Mouse (Mus musculus) cerebellum, adult 18-20 months (tissue): ENCODE measurements around the gene Tspo2.

Experiments
- DNase-seq, 2 experiments: peaks; one replicate each; pipeline ENCODE4 v3.0.0; 2021

The Tspo2 gene

DNA sequence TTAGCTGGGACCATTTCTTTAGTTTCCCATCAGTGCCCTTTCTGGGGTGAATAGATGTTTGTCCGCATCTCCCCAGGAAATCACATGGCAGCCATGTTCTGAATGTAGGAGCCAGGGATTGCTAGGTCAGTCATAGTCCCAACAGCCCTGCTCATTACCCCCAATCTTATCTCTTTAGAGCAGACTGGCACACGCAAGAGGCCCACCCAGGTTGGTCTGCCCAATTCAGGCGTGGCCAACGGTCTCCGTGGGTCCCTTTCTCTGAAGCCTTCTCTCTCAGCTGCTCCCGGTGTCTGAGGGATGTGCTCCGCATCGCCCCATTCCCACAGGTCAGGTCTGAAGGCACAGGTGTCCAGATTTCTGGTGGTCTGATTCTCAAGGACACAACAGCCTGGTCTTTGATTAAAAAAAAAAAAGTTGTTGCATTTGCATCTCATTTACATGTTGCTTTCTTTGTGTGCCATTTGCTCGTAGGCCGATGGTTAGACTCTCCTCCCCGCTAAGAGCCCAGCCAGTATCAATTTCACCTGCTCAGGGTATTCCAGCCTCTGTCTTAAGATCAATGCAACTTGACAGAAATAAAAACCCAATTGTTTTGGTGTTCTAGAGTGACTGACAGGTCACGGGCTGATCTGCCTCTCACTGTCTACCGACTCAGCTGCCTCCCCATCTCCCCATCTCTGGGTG is 513 bp downstream of the Tspo2 start:
- DNase-seq: no peak

DNA sequence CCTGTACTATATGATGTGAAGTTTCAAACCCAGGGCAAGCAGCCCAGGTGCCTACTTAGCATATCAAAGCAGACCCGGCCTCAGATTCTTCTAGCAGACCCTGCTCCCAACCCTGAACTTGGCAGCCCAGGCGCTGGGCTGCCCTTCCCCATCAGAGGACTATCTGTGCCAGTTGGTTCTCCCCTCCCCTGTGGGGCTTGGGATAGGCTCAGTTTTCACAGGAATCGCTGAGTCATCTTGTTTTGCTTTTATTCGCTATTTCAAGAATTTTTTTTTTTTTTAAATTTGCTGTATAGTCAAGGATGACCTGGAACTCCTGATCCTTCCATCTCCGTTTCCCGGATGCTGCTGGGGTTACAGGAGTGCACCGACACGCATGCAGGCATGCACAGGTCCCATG is 3.6 kb downstream of the Tspo2 start:
- DNase-seq: no peak

DNA sequence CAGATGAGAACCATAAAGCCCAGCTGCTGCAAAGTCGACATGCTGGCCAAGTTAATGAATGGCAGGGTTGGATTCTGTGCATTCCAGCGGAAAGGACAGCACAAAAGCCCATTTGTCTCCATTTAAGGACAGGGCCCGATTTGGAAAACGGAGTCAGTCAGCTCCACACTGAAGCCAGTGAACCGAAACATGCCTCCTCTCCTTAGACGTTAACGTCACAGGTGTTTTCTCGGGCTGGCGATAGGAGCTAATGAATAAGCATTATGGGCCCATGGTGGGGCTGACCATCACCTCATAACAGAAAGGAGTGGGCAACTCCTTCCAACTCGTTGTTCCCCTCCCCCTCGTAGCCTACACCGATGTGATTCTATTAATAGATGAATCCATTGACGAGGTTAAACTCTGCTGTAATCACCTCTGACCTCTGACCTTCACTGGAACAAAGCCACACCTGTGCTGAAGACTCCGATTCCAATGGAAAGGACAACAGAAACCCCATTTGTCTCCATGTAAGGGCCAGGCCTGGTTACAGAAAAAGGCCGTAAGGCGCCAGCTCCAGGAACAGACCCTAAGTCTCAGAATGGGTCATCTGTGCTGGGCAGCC is 7.7 kb downstream of the Tspo2 start:
- no peak for DNase-seq

DNA sequence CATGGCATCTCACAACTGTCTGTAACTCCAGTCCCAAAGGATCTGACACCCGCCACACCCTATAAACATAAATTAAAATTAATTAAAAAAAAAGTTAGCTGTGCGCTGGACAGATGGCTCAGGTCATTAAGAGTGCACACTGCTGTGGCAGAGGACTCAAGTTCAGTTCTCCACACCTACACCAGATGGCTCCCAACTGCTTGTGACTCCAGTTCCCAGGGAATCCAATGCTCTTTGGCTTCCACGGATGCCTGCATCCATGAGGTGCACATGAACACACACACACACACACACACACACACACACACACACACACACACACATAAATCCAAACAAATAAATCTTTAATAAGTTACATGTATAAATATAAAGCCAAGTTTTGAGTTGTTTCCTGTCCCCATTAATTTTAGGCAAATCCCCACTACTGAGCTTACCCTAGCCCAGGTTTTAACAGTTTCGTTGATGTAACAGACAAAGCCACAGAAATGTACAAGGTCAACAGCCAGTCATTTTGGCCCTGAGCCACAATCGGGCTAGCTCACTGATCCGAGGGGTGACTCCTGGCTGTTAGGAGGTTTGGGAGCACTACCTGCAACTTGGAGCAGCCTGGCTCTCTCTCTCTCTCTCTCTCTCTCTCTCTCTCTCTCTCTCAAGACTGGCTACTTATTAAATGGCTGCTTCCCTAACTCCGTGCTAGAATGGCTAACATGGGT is 8.4 kb downstream of the Tspo2 start:
- no peak for DNase-seq

DNA sequence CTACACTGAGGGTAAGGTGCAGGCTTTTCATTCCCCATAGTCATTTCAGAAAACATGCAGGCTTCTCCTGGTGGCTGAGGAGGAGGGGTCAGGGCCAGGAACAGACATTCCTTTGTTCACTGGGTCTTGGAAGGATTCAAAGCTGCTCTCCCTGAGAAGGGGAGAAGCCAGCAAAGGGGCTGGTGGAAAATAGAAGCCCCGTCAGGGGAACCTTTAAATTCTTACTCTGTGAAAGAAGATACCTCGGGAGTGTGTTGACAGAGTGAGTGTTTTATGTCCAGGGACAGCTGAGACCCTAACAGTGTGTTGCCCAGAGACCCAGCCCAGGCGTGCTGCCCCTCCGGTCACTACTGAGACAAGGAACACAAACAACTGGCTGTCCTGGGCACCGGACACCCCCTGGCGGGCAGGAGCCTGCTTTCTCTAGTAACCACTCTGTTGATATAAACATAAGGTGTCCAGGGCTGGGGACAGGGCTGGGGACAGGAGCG is 13.9 kb downstream of the Tspo2 start:
- no peak for DNase-seq

DNA sequence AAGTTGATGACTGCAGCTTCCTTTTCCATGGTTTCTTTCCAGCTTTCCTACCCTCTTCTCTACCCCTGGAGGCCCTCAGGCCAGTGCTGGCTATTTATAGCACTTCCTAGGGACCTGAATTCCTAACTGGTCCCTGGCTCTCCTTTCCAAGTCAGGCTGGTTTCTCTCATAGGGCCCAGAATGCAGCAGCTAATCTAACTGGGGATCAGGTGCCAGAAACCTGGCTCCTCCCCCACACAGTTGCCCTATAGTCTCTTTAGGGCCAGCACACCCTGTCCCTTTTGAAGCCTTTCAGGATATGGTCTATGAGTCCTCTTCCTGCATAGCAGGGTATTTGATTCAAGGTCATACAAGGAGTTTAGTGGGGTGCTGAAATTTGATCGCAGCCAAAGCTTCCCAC is 14.8 kb downstream of the Tspo2 start:
- DNase-seq: no peak

DNA sequence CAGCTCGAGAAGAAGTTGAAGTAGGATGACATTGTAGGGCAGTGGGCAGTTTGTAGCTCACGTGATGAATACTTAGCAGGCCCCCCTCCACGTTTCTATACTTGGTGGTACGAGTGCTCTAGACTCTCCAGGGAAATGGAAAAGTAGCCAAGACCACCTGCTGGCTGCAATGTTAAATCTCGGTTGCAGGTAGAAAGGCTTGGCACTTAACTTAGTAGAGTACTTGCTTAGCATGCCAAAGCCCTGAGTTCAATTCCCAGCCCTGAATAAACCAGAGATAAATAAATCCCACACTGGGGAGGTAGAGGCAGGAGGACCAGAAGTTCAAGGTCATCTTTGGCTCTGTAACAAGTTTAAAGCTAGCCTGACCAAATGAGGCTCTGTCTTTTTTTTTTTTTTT is 16.8 kb downstream of the Tspo2 start:
- DNase-seq: no peak

DNA sequence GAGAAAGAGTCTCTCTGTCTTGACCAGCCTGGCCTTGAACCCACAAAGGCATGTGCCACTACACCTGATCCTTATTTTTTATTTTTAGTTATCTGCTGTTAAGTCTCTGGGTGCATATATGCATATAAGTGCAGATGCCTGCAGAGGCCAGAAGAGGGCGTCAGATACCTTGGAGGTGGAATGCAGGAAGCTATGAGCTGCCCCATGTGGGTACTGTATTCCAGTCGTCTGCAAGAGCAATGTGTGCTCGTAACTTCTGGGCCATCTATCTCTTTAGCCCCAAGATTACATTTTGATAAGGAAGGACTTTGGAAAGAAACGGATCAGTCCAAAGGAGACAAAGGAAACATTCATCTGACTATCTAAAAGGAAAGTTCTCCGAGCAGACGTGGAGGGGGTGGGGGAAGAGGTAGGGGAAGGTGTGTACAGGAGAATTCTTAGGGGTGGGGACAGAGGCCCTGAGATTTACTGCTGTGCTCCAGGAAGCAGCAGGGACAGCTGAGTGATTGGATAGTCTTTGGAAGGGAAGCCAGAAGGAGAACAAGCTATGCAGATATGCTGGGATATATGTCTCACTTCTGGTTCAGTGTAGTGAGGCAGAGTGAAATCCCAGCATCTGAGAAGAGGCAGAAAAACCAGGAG is 17.5 kb downstream of the Tspo2 start:
- DNase-seq: no peak

DNA sequence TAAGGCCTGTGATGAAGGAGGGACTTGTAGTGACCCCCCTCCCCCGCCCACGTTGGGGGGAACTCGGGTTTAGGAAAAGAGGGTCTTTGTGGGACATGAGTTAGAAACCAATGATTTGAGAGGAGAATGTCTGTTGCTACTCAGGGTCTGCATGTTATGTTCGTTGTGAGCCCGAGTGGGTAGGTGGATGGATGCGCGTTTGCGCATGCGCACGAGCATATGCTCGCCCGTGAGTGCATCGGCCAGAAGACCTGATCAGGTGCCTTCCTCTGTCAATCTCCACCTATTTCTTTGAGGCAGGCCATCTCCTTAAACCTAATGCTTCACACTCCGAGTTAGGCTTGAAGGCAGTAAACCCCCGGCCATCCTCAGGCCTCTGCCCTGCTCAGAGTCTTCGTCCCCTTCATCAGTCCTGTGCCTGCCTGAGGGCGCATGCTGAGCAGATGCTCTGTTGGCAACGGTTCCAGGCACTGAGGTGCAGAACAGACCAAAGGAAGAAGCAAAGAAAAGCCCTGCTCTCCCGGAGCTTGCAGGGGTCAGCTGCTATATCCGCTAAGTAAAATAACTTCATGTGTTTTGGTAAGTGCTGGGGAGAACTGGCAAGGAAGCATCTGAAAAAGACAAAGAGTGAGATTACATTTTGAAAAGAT is 18.2 kb downstream of the Tspo2 start:
- no peak for DNase-seq

DNA sequence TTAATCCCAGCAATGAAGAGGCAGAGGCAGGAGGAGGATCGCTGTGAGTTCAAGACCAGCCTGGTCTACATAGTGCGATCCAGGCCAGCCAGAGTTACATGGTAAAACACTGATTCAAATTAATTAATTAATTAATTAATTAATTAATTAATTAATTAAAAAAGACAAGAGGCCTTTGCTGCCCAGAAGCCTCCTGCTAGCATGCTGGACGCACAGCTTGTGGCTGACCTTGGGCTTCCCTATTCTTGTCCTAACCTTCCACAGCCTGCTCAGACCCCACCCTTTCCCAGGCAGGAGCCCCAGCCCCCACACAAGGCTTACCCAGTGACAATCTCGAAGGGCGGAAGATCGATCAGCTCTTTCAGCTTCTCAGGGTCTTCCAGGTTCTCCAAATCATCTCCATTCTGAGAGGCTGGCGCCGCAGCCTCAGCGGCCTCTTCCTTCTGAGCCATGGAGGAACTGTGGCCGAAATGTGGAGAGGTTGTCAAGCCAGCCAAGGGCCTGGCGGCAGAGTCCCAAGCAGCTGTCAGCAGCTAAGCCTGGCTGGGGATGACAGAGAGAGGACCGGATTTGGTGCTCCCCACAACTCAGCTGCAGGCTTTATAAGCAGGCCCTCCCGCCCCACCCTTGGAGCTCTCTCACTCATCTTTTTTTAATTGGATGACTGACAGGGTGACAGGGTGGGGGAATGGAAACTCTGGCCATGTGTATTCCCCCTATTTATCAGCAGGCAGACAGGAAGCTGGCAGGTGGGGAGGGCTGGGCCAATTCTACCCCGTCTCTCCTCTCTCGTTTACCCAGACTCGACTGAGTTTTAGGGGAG is 19.0 kb downstream of the Tspo2 start, which contains the start of gene Apobec2:
Gene Apobec2 (minus strand): TSS at position 773 of the 823 bp plus-strand sequence.
- DNase-seq: no peak

DNA sequence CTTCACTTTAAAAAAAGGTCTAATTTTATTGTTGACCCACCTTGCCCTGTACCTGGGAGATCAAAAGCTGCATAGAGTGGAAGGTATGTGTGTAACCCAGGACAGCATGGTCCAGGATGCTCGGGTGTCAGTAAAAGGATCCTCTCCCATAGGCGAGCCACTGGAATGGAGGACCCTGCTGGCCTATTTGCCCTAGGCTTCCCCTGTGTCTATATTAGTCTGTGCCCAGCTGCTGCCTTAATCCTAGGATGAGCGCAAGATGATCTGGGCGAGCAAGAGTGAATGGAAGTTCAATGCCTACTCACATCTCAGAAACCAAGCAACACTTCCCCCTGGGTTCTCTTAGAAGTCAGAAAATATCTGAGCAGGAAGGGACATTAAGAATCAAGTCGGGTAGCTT is 20.3 kb downstream of the Tspo2 start:
- no peak for DNase-seq

DNA sequence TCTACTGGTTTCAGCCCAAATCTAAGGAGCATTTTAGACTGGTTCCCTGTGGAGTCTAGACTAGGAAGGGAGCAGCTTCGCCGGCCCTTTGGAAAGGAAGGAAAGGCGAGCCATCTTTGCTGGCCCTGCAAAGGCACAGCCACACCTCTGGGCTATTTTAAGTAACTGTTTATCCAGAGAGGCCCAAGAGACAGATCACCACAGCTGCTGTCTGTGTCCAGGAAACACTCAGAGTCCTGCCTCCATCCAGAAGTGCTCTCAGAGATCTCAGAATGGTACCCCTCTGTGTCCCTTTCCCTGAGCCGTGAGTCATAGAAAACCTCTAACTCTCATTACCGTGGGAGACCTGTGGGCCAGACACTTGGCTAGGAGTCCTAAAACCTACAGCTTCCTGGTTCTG is 20.9 kb downstream of the Tspo2 start:
- DNase-seq: no peak

DNA sequence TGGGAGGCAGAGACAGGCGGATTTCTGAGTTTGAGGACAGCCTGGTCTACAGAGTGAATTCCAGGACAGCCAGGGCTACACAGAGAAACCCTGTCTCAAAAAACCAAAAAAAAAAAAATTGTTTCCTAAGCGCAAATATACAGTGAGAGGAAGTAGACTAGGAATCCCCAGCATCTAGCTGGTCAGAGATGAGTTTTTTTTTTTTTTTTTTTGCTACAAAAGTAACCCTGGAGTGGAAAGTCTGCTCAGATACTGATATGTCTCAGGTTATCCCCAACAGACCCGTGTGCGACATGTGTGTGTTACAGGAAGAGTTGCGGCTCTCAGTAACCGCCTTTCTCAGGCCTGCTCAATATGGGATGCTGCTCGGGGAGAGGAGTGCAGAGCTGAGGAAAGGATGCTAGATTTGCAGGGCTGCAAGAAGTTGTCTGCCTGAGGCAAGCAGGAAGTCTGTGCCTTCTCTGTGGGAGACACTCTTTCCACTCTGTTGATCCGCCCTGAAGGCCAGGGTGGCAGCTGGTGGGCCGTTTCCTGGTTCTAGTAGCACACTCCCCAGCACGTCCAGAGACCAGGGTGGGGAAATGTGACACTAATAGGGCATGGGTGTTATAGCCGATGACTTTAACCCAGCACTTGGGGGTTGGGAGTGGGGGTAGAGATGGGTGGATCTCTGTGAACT is 23.3 kb downstream of the Tspo2 start:
- DNase-seq: no peak

DNA sequence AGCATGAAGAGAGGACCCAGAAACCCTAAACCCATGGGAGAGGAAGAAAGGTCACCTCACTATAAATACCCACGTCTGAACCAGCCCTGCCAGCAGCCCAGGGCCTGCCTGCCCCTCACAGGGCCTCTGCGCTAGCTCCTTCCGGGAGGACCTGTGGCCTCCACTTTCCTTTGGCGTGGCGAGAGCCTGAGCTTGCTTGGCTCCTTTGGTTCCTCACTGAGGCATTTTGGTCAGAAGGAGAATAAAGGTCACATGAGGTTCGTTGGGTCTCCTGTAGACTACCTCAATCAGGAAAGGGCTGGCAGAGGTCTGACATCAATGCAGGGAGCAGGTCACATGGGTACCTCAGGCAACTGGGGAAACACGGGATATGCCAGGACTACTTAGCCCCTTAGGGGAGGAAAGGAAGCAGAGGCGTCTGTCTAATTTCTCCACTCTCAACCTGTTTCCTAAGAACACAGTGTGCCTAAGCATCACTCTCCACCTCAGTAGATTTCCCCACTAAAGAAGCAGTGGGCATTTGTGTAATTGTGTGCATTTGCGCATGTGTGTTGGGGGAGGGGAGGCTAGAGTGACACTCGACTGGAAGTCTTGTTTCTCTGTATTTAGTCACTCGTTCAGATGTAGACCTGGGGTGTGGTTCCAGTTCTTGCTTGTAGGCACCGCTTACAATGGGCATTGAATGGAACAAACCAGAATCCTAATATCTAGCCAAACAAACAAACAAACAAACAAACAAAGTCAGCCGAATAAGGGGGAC is 24.2 kb downstream of the Tspo2 start:
- no peak for DNase-seq

DNA sequence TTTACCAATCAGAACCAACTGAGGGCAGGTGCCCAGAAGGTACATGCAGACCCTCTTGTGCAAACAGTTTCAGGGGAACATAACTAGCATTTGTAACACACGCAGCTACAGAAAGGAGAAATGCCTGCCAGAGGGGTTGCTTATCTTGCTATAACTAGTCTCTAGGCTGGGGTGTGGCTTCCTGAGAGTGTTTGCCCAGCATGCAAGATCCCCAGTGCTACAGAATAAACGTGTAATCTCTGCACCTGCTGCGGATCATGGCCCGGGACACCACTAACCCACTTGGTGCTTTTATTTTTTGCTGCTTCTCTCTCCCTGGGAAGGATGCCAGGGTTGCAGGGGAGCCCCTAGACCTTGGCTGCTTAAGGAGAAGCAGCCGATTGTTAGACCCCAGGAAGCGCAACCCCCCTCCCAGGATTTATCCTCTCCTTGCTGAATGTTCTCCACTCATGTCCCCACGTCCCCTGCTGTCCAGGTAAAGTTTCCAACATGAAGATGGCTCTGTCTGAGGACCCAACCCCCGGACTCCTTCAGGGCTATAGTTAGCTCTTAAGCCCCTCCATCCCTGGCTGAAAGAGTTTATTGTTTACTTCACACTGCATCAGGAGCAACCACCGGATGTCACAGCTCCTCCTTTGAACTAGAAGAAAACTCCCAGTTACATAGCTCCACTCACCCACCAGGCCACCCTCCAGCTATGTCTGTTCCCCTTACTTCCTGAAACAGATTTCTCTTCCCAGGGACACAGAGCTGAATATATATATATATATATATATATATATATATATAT is 25.3 kb downstream of the Tspo2 start:
- DNase-seq: no peak

DNA sequence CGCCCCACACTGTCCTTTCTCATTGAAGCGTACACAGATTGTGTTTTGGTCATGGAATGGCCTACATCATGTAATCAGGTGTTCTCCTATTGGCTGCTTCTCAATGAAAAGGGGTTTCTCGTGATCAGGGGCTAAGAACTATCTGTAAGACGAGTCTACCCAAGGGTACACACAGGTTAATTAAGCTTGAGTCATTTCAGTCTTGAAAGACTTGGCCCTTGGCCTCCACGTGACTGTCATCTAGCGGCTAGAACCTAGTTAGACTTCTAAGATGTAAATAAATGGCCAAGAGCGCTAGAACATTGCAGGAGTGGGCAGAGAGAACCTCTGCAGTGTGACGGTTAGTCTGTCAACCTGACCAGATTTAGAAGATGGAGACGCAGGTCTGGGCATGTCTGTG is 27.1 kb downstream of the Tspo2 start:
- DNase-seq: no peak

DNA sequence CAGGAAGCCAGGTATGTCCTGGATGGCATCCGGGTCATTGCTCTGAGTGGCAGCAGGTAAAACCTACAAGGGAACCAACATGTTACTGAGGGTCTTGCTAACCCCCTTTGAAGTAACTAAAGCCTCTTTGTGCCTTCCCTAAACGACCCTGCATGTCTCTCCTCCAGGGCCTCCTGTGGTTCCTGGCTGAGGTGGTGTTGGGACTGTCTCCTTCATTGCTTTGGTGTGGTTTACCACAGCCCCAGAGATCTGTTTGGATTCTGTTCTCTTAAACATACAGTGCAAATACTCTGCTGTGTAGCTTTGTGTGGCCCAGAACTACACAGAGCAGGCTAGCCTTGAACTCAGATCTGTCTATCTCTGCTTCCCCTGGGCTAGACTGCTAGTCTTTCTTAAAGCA is 31.8 kb downstream of the Tspo2 start:
- DNase-seq: no peak

DNA sequence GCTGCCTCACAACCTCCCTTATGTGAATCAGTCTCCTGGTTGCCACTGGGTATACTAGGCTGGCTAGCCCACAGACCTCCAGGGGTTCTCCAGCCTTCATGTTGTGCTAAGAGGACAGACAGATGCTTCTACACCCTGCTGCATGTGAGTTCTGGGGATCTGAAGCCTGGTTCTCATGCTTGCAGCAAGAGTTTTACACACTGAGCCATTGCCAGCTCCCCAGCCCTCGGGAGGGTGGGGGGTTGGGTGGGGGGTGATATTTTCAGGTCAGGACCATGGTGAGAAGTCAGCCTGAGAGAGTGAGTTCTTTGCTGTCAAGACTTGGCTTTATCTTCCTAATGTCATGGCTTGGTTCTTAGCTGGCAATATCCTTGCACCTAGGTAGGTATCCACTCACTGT is 32.5 kb downstream of the Tspo2 start:
- DNase-seq: no peak

DNA sequence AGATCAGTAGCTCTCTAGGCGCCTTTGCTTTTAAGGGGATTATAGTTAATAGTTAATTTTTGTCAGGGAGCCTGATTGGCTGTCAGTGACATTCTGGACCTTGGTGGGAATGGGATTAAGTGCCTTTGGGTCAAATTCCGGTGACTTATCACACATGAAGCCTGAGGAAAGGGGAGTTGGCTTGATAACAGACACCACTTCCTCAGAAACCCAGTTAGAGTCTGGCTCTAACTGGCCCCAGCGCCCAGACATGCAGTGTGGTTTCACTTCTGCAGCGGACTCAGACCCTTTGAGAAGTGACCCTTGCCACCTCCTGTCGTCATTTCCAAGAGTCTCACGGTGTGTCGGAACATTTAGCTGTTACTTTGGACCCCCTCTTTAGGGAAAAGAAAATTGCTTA is 33.1 kb downstream of the Tspo2 start:
- no peak for DNase-seq

DNA sequence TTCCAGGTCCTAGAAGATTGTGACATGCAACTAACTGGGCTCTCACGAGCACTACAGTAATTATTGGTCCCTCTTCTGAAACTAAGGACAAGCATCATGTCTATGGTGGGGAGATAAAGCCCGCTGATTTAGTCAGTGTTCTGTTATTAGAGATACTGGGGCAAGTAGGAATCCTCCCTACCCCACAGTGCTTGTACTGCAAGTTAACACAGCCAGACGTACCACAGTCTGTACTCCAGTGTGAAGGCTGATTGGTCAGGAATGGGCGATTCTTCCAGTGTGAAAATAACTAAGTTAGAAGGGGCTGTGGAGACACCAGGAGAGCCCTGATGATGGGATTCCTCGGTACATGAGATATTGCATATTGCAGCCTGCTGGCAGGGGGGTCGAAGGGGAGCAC is 33.8 kb downstream of the Tspo2 start:
- no peak for DNase-seq
